Mouse (Mus musculus) gastrocnemius, adult 18-20 months (tissue): Measurements from ENCODE around the gene Nlrp4c. TPM values are rescaled to one million over a fixed set of nuclear protein-coding genes. Genes with fewer than 3 reads are reported as not detected.

Experiments
- total RNA-seq, 2 experiments: library from RNA; stranded (reverse); gene quantifications; 2 replicates each; pipeline ENCODE4 v1.2.3; 2021

Gene Nlrp4c
- total RNA-seq, 2 experiments from 2014 or later = not detected

Other genes with a start within 250 kb of the Nlrp4c start
- not detected for gene Vmn1r63, start 239.7 kb upstream of the Nlrp4c start, total RNA-seq
- gene Vmn1r64, start 160.6 kb upstream of the Nlrp4c start, total RNA-seq = not detected
- gene Vmn1r65, start 34.2 kb upstream of the Nlrp4c start, total RNA-seq = not detected
- gene Zfp787, start 110.8 kb downstream of the Nlrp4c start, total RNA-seq = 10 to 100 TPM; 27.2 to 27.6 TPM
- 10 to 100 TPM in 1 of 2 experiments, 1 to 10 TPM in 1; 6.3 to 10.0 TPM for gene Zfp444, start 127.1 kb downstream of the Nlrp4c start, total RNA-seq
- not detected for gene Galp, start 151.9 kb downstream of the Nlrp4c start, total RNA-seq
- not detected for gene Zscan5b, start 177.1 kb downstream of the Nlrp4c start, total RNA-seq
- gene Epp13, start 207.5 kb downstream of the Nlrp4c start, total RNA-seq = not detected
- gene Zfp667, start 241.4 kb downstream of the Nlrp4c start, total RNA-seq = 1 to 10 TPM; 3.3 to 4.2 TPM